Mouse (Mus musculus) ES-Bruce4 (cell line): ENCODE data around the gene Pi4k2b.

Source experiments
- CTCF ChIP-seq: IDR thresholded peaks from one replicate; pipeline ENCODE4 v1.8.1; 2011; ENCODE audit warnings: low read depth, low read length
- POLR2A ChIP-seq: IDR thresholded peaks from one replicate; pipeline ENCODE4 v1.8.1; 2011; ENCODE audit warnings: low read length; ENCODE audit not compliant: insufficient read depth

DNA sequence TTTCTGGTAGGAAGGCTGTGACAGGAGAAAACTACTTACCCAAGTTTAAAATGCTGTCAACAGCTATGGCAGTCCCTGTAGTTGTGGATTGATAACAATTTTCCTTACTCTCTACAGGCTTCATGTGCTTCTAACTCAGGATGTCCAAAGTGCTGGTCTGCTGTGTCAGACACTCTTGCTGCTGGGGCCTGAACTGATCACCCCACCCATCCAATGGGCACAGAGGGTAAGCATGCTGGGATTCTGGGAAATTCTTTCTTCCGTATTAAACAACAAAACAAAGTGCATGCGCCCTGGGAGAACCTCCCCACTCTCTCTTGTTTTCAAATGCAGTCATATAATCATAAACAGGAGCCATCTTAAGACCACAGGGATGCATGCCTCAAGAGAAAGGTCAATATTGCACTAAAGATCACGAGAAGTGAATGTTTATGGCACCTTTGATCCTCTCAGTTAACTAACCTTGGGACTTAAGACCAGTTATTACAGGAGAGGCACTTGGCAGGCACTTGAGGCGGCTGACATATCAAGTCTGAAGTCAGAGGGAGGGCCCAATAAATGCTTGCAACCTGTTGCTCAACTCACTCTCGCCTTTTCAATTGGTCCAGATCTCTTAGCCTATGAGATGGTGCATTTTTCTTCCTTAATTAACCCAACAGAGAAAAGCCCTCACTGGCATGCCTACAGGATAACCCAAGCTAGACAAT, 24.5 kb upstream of the Pi4k2b start:
- TF ChIP-seq CTCF = no peak
- no peak for TF ChIP-seq POLR2A
